Mouse (Mus musculus) left cerebral cortex, adult 8-10 months (tissue): ENCODE measurements around the gene Tbc1d10a. TPM values are rescaled to one million over a fixed set of nuclear protein-coding genes. Genes with fewer than 3 reads are reported as not detected.

Experiments
- DNase-seq, 2 experiments: peaks; one replicate each; pipeline ENCODE4 v3.0.0; 2022; ENCODE audit warnings: low spot score in 2 of 2
- total RNA-seq, 4 experiments: library from RNA; stranded (reverse); gene quantifications; 2 replicates each; pipeline ENCODE4 v1.2.4; 2022

Gene Tbc1d10a
- total RNA-seq, 4 experiments from 2014 or later = 24.1 to 33.2 (median 28.3) TPM

- no peak for DNase-seq
These were observed 50.0 kb downstream of the Tbc1d10a start for GRCm38 (mm10) chr11:4236546-4237067.

- no peak for DNase-seq
These were observed 50.9 kb downstream of the Tbc1d10a start for GRCm38 (mm10) chr11:4237389-4237912.

GRCm38 (mm10) chr11:4238167-4238566, 51.6 kb downstream of the Tbc1d10a start:
- no peak for DNase-seq

- no peak for DNase-seq
These were observed 53.1 kb downstream of the Tbc1d10a start for GRCm38 (mm10) chr11:4239691-4240090.

GRCm38 (mm10) chr11:4240151-4240550, 53.6 kb downstream of the Tbc1d10a start:
- no peak for DNase-seq

- DNase-seq = no peak
These were observed 54.6 kb downstream of the Tbc1d10a start for GRCm38 (mm10) chr11:4241180-4241579.

GRCm38 (mm10) chr11:4246126-4246525, 59.5 kb downstream of the Tbc1d10a start:
- no peak for DNase-seq

GRCm38 (mm10) chr11:4246623-4247022, 60.0 kb downstream of the Tbc1d10a start:
- DNase-seq = no peak

GRCm38 (mm10) chr11:4247201-4247959, 60.8 kb downstream of the Tbc1d10a start:
- DNase-seq = no peak

GRCm38 (mm10) chr11:4249151-4249550, 62.6 kb downstream of the Tbc1d10a start:
- DNase-seq = no peak

- DNase-seq = no peak
These were observed 63.7 kb downstream of the Tbc1d10a start for GRCm38 (mm10) chr11:4250290-4250689.

GRCm38 (mm10) chr11:4251376-4251775, 64.8 kb downstream of the Tbc1d10a start:
- DNase-seq = no peak

GRCm38 (mm10) chr11:4252886-4253285, 66.3 kb downstream of the Tbc1d10a start:
- DNase-seq = no peak

- DNase-seq = no peak
These were observed 70.4 kb downstream of the Tbc1d10a start, which contains the start of gene Lif for GRCm38 (mm10) chr11:4256846-4257607. TSS of gene Lif (plus strand) at chr11:4257557.

- DNase-seq = no peak
These were observed 71.2 kb downstream of the Tbc1d10a start for GRCm38 (mm10) chr11:4257756-4258155.

GRCm38 (mm10) chr11:4258657-4259082, 72.1 kb downstream of the Tbc1d10a start:
- peak; percentile 41 to 84 for DNase-seq

- no peak for DNase-seq
These were observed 74.0 kb downstream of the Tbc1d10a start for GRCm38 (mm10) chr11:4260463-4261187.

GRCm38 (mm10) chr11:4261188-4261494, 74.6 kb downstream of the Tbc1d10a start:
- no peak for DNase-seq

GRCm38 (mm10) chr11:4261969-4262368, 75.4 kb downstream of the Tbc1d10a start:
- no peak for DNase-seq

GRCm38 (mm10) chr11:4262847-4263246, 76.3 kb downstream of the Tbc1d10a start:
- no peak for DNase-seq

GRCm38 (mm10) chr11:4263296-4263695, 76.7 kb downstream of the Tbc1d10a start:
- no peak for DNase-seq
